Mouse (Mus musculus) yolk sac, embryonic 10.5 days (tissue): ENCODE data around the gene Nrg3.

Experiments
- DNase-seq: peaks from one replicate; pipeline ENCODE4 v3.0.0-alpha.2; 2017; ENCODE audit warnings: low spot score

Nrg3 gene

GRCm38 (mm10) chr14:39472790-39473761 is at the start of gene Nrg3:
Gene Nrg3 (minus strand): TSS chr14:39473088.
- peak; percentile 10 for DNase-seq

- DNase-seq, result no peak
Measured at GRCm38 (mm10) chr14:39508956-39509355, 36.1 kb upstream of the Nrg3 start.

GRCm38 (mm10) chr14:39473771-39474211 is 903 bp upstream of the Nrg3 start:
- no peak for DNase-seq

GRCm38 (mm10) chr14:39472146-39472751 is 639 bp downstream of the Nrg3 start:
- DNase-seq, result no peak

GRCm38 (mm10) chr14:39471236-39471981 is 1.5 kb downstream of the Nrg3 start:
- no peak for DNase-seq

GRCm38 (mm10) chr14:39445501-39445900 is 27.4 kb downstream of the Nrg3 start:
- DNase-seq, result no peak

- DNase-seq, result no peak
Measured at GRCm38 (mm10) chr14:39428503-39428902, 44.4 kb downstream of the Nrg3 start.

- no peak for DNase-seq
Measured at GRCm38 (mm10) chr14:39421874-39422273, 51.0 kb downstream of the Nrg3 start.

GRCm38 (mm10) chr14:39413270-39413669 is 59.6 kb downstream of the Nrg3 start:
- DNase-seq, result no peak

GRCm38 (mm10) chr14:39386845-39387244 is 86.0 kb downstream of the Nrg3 start:
- DNase-seq, result no peak

GRCm38 (mm10) chr14:39381321-39381720 is 91.6 kb downstream of the Nrg3 start:
- DNase-seq, result no peak

GRCm38 (mm10) chr14:39373220-39373619 is 99.7 kb downstream of the Nrg3 start:
- DNase-seq, result no peak

- no peak for DNase-seq
Measured at GRCm38 (mm10) chr14:39356251-39356650, 116.6 kb downstream of the Nrg3 start.

GRCm38 (mm10) chr14:39351979-39352737 is 120.7 kb downstream of the Nrg3 start:
- DNase-seq, result no peak

GRCm38 (mm10) chr14:39317424-39318110 is 155.3 kb downstream of the Nrg3 start:
- DNase-seq, result no peak

GRCm38 (mm10) chr14:39314111-39314510 is 158.8 kb downstream of the Nrg3 start:
- no peak for DNase-seq

- no peak for DNase-seq
Measured at GRCm38 (mm10) chr14:39265121-39265520, 207.8 kb downstream of the Nrg3 start.

GRCm38 (mm10) chr14:39264422-39264821 is 208.5 kb downstream of the Nrg3 start:
- DNase-seq, result no peak

- no peak for DNase-seq
Measured at GRCm38 (mm10) chr14:39261016-39261415, 211.9 kb downstream of the Nrg3 start.

GRCm38 (mm10) chr14:39255391-39255790 is 217.5 kb downstream of the Nrg3 start:
- no peak for DNase-seq

- DNase-seq, result no peak
Measured at GRCm38 (mm10) chr14:39240267-39240666, 232.6 kb downstream of the Nrg3 start.
